Mouse (Mus musculus) testis, adult 2 months (tissue): ENCODE measurements around the gene Snx29.

ENCODE experiments used
- CTCF ChIP-seq: fragments of 200-500 bp; IDR thresholded peaks from 2 replicates; pipeline ENCODE4 v1.5.1; 2012; ENCODE audit warnings: low read depth, mild to moderate bottlenecking, inconsistent platforms, low read length, moderate library complexity; ENCODE audit not compliant: control insufficient read depth, insufficient read depth, insufficient replicate concordance
- POLR2A ChIP-seq: fragments of 200-500 bp; IDR thresholded peaks from 2 replicates; pipeline ENCODE4 v1.6.1; 2012; ENCODE audit warnings: low read depth, mild to moderate bottlenecking, inconsistent platforms, low read length, moderate library complexity; ENCODE audit not compliant: control insufficient read depth

DNA sequence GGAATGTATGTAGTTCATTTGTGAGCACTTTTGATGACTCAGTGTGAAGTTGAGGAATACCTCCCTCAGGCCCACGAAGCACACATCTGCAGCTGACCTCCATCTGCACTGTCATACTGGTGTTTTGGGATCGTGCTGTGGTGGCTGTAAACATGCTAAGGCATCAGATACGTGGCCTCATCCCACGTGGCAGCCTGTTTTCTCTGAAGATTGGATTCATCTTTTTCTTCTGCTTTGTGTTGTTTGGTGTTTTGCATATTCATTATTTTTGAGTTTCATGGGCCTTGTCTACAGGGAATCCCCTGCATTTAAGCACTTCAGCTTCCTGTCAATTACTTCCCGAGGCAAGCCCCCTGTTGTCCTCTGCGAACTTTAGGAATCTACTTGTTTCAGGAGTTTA lies 246.4 kb downstream of the Snx29 start:
- TF ChIP-seq POLR2A = no peak
- TF ChIP-seq CTCF = no peak
